Mouse (Mus musculus) urinary bladder, postnatal 10 days (tissue): ENCODE data around the gene Ccndbp1.
"Not testable (repeated sequence)": the region's sequence is repeated elsewhere in the genome, so short reads cannot be mapped to it uniquely, and the experiment has no call there.

ENCODE experiments used
- DNase-seq: peaks from one replicate; pipeline ENCODE4 v3.0.0; 2022; ENCODE audit warnings: low spot score

Gene Ccndbp1

GRCm38 (mm10) chr2:121007925-121008663 lies at the start of gene Ccndbp1:
TSS of gene Ccndbp1 (plus strand) at chr2:121008403.
- DNase-seq = peak; percentile 68

DNA sequence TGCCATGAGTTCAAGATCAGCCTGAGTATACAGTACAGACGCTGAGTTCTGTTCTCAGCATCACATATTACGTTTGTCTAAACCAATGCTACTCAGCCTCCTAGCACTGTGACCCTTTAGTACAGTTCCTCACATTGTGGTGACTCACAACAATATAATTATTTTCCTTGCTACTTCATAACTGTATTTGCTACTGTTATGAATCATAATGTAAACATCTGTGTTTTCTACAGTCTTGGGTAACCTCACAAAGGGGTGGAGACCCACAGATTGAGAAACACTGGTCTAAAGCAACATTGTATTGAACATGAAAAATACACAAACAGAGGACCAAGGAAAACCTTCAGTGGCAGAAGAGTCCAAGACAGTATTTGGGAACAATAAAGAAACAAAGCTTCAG lies 48.8 kb upstream of the Ccndbp1 start:
- DNase-seq = no peak

GRCm38 (mm10) chr2:120959827-120960226 lies 48.4 kb upstream of the Ccndbp1 start:
- DNase-seq = no peak

DNA sequence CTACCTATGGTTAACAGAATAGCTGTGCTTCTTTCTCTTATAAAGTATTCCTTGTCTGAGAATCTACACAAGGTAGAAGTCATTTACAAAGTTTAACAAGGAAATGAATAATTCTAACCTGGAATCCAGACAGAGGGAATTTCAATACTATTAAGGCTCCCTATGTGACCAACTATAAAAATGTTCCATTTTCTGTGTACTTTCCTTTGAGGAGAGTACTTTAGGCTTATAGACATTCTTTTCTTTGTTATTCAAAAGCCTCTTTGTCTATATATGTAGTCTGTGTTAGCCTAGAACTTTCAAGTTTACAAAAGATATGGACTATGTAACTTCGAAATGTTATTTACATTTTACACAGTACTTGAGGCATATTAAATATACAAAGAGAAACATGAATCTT lies 47.9 kb upstream of the Ccndbp1 start:
- no peak for DNase-seq

DNA sequence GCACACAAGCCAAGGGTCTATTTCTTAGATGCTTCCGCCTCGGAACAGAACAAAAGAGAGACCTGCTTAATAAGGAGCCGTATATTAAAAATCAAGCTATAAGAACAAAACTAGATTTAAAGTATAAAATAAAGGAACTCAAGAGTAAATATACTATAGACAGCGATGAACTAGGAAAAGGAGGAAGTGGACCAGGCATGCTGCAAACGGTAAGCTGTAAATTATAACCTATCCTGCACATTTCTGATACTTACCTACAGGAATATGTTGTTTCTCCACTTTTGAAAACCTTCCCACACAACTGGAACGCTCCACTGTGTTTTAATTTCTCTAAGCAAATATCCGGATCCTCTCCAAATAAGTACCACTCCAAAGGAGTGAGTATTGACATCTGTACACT lies 45.1 kb upstream of the Ccndbp1 start:
- DNase-seq = no peak

DNA sequence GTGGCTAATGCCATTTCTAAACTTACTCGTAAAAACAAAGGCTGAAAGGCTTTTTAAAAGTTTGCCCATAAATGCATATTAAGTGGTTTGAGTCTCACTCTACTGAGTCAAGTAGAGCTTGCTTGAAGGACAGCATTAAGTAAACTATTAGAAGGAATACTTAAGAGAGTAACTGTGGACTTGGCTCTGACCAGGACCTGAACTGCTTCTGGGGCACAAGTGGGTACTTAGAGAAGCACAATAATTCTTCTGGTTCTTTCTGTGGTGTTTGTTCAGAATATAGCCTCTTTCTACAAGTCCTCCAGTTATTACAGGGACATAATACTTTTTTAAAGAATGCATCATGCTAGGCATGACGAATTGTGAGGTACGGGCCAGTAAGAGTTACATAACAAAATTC lies 42.7 kb upstream of the Ccndbp1 start:
- DNase-seq = no peak

DNA sequence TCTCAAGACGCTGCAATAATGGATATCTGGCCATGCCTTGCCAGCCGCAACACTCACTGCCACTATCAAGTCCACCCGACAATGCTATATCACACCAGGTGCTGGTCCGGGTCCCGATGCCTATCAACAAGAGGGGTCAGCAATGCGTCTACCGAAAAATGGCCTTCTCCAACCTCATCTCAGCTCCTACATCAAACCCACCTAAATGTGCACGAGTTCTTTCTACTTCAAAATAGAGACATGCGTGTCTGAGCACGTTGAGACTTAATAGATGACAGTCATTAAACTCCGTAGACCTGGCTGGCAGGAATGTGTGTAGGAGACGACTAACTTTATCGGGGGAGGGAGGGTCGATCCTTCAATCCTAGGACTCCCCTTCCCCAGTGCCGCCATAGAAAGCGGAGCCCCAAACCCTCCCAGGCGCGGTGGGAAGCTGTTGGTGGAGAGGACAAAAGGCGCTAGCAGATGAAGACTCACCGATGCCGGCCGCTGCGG lies 38.1 kb upstream of the Ccndbp1 start:
- DNase-seq = no peak

- peak; percentile 25 for DNase-seq
Observed at GRCm38 (mm10) chr2:120970559-120971080, 37.6 kb upstream of the Ccndbp1 start, which contains the start of gene Ubr1. TSS of gene Ubr1 (minus strand) at chr2:120970715.

DNA sequence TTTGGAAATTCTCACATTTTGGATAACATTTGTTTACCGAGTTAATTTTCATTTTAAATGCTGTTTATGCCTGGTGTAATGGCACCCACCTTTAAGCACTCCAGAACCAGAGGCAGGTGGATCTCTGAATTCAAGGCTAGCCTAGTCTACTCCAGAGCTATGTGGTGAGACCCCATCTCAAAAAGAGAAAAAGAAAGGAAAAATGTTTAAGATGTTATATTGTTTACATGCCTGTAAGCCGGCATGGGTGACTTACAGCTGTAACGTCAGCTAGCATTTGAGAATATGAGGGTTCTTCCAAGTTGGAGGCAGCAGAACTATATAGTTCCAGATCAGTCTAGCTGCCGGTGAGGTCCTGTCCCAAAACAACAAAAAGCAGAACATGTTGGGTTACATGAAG lies 36.4 kb upstream of the Ccndbp1 start:
- no peak for DNase-seq

DNA sequence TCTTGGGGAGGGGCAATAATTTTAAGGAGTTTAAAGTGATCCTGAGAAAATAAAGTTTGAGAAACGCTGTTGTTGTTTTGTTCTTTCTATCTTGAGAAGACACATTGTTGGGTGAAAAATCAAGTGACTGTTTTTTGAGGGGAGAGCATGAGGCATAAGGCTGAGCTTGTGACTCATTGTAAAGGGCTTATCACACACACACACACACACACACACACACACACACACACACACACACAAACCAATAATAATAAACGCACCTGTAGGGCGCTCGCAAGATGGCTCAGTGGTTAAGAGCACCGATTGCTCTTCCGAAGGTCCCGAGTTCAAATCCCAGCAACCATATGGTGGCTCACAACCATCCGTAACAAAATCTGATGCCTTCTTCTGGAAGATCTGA lies 35.9 kb upstream of the Ccndbp1 start:
- DNase-seq = not testable (repeated sequence)

DNA sequence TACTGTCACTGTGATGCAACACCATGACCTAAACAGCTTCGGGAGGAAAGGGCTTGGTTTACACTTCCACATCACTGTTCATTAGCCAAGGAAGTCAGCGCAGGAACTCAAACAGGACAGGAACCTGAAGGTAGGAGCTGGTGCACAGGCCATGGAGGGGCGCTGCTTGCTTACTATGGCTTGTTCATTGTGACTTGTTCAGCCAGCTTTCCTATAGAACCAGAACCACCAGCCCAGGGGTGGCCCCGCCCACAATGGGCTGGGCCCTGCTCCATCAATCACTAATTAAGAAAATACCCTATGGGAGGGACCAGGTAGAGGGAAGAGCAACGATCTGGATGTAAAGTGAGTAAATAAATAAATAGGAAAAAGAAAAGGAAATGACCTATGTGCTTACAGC lies 35.2 kb upstream of the Ccndbp1 start:
- DNase-seq = no peak

DNA sequence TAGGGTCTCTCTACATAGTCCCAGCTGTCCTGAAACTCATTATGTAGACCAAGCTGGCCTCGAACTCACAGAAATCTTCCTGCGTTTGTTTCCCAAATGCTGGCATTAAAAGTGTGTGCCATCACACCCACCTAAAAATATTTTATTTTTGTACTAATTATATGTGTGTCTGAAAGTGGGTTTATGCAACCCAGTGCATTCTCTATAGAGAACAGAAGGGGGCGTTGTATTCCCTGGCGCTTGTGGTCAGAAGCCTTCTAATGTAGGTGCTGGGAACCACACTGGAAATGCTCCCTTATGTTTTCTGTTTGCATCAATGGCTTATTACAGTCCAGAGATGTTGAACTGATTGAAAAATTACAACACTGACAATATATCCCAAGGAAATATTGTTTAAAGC lies 31.9 kb upstream of the Ccndbp1 start:
- DNase-seq = no peak

GRCm38 (mm10) chr2:120976990-120977925 lies 30.9 kb upstream of the Ccndbp1 start, which contains the start of gene Tmem62:
TSS of gene Tmem62 (plus strand) at chr2:120977017.
- DNase-seq = no peak

DNA sequence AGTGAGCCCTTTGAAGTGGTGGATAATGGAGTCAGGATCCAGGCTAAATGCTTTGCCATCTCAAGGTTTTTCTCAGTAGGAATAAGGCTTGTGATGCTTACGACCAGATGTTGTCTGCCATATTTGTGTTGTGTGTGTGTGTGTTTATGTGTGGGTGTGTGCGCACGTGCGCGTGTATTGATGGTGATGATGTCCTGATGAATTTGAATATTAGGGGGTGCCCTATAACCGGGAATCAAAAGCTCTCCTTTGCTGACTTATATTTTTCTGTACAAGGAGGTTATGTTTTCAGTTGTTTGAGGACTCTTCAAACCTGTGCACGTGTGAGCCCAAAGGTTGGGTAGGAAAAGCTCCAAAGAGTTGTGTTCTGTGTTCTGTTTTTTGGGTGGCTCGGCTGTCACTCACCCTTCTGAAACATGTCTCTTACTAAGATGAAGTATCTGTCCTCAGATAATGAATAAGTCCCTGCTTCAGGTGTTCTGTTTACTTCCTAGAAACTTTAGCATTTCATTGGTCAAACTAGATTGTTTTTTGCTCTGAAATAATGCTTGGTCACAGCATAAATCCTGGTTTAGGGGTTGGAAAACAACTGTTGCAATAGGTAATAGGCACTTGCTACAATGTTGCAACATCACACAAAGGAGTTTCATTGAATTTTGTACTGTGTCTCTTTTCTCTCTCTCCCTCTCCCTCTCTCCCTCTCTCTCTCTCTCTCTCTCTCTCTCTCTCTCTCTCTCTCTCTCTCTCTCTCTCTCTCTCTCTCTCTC lies 30.1 kb upstream of the Ccndbp1 start:
- no peak for DNase-seq

DNA sequence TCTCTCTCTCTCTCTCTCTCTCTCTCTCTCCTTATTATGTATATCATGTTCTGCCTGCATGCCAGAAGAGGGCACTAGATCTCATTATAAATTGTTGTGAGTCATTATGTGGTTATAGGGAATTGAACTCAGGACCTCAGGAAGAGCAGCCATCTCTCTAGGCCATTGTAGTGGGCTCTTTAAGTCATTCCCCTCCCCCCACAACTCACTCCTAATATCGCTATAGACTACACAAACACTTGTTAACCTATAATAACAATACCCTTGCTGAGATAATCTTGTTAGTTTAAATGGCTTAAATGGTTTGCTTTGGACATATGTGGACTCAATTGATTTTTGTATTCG lies 29.5 kb upstream of the Ccndbp1 start:
- DNase-seq = no peak

GRCm38 (mm10) chr2:120979819-120980218 lies 28.4 kb upstream of the Ccndbp1 start:
- no peak for DNase-seq

- no peak for DNase-seq
Observed at GRCm38 (mm10) chr2:120980861-120981260, 27.3 kb upstream of the Ccndbp1 start.

GRCm38 (mm10) chr2:120983611-120984010 lies 24.6 kb upstream of the Ccndbp1 start:
- DNase-seq = no peak

DNA sequence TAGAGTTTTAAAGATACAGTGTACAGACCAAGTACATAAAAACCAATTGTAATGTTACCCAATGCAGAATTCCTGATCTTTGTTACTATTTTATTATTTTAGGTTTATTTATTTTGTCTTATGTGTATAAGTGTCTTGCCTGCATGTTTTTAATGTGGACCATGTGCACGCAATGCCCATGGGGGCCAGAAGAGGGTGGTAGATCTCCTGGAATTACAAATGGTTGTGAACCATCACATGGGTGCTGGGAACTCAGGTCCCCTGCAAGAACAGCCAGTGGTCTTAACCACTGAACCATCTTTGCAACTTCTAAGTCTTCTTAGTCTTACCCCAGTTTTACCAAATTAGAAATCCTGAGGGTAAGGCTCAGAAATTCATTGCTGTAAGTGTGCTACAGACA lies 23.0 kb upstream of the Ccndbp1 start:
- no peak for DNase-seq

- no peak for DNase-seq
Observed at GRCm38 (mm10) chr2:120991196-120991595, 17.0 kb upstream of the Ccndbp1 start.

DNA sequence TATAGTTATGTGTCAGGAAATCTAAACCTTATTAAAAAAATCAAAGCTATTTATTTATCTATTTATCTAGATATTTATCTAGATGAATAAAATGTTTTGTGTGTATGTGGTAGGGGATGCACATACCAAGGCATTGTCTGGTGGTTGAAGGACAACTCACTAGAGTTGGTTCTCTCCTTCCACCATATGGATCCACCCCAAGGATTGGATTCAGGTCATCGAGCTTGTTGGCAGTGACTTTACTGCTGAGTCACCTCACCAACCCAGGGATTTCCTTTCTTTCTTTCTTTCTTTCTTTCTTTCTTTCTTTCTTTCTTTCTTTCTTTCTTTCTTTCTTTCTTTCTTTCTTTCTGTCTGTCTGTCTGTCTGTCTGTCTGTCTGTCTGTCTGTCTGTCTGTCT lies 11.6 kb upstream of the Ccndbp1 start:
- DNase-seq = not testable (repeated sequence)

- DNase-seq = no peak
Observed at GRCm38 (mm10) chr2:120998863-120999262, 9.3 kb upstream of the Ccndbp1 start.
